Mouse (Mus musculus): ENCODE measurements around the gene Anks1b.

Anks1b gene

GRCm38 (mm10) chr10:90728401-90729358 is 855.4 kb downstream of the Anks1b start:
- no peak for DNase-seq (ENCODE audit: low spot score)

- no peak for DNase-seq (ENCODE audit: low spot score)
Observed at GRCm38 (mm10) chr10:90729527-90729926, 856.2 kb downstream of the Anks1b start.

GRCm38 (mm10) chr10:90732823-90733222 is 859.5 kb downstream of the Anks1b start:
- DNase-seq (ENCODE audit: low spot score) = no peak

- no peak for DNase-seq (ENCODE audit: low spot score)
Observed at GRCm38 (mm10) chr10:90733632-90734031, 860.3 kb downstream of the Anks1b start.

- no peak for DNase-seq (ENCODE audit: low spot score)
Observed at GRCm38 (mm10) chr10:90738475-90738874, 865.2 kb downstream of the Anks1b start.

- DNase-seq (ENCODE audit: low spot score) = no peak
Observed at GRCm38 (mm10) chr10:90740956-90741355, 867.6 kb downstream of the Anks1b start.

GRCm38 (mm10) chr10:90751889-90752288 is 878.6 kb downstream of the Anks1b start:
- no peak for DNase-seq (ENCODE audit: low spot score)

- no peak for DNase-seq (ENCODE audit: low spot score)
Observed at GRCm38 (mm10) chr10:90753106-90753505, 879.8 kb downstream of the Anks1b start.

GRCm38 (mm10) chr10:90757773-90758172 is 884.5 kb downstream of the Anks1b start:
- no peak for DNase-seq (ENCODE audit: low spot score)

GRCm38 (mm10) chr10:90759929-90760328 is 886.6 kb downstream of the Anks1b start:
- no peak for DNase-seq (ENCODE audit: low spot score)

- no peak for DNase-seq (ENCODE audit: low spot score)
Observed at GRCm38 (mm10) chr10:90766261-90766660, 893.0 kb downstream of the Anks1b start.

GRCm38 (mm10) chr10:90770403-90770955 is 897.2 kb downstream of the Anks1b start:
- DNase-seq (ENCODE audit: low spot score) = no peak

GRCm38 (mm10) chr10:90771046-90771445 is 897.7 kb downstream of the Anks1b start:
- DNase-seq (ENCODE audit: low spot score) = no peak

- DNase-seq (ENCODE audit: low spot score) = no peak
Observed at GRCm38 (mm10) chr10:90771471-90772226, 898.3 kb downstream of the Anks1b start.

- no peak for DNase-seq (ENCODE audit: low spot score)
Observed at GRCm38 (mm10) chr10:90779561-90780400, 906.5 kb downstream of the Anks1b start.

- DNase-seq (ENCODE audit: low spot score) = no peak
Observed at GRCm38 (mm10) chr10:90784981-90785650, 911.8 kb downstream of the Anks1b start.

GRCm38 (mm10) chr10:90785680-90786079 is 912.4 kb downstream of the Anks1b start:
- no peak for DNase-seq (ENCODE audit: low spot score)

- no peak for DNase-seq (ENCODE audit: low spot score)
Observed at GRCm38 (mm10) chr10:90803112-90803511, 929.8 kb downstream of the Anks1b start.

- DNase-seq (ENCODE audit: low spot score) = no peak
Observed at GRCm38 (mm10) chr10:90804602-90805095, 931.3 kb downstream of the Anks1b start.

- no peak for DNase-seq (ENCODE audit: low spot score)
Observed at GRCm38 (mm10) chr10:90808616-90809310, 935.5 kb downstream of the Anks1b start.
